Mouse (Mus musculus): ENCODE data around the gene Rab3a. TPM values are rescaled to one million over a fixed set of nuclear protein-coding genes. Genes with fewer than 3 reads are reported as not detected.

Rab3a gene
- total RNA-seq, 2 experiments from 2014 or later, result 824 to 964 TPM

Small RNAs within 50 kb of the gene (microRNA-seq; reads per million reads assigned to microRNA genes)
- 10.1 reads per million, percentile 29 among the genes with 10 or more reads in this experiment for gene Mir7240

Other genes with a start within 250 kb of the Rab3a start
- gene Rex1bd, start 247.9 kb upstream of the Rab3a start, total RNA-seq (2021), result 100 to 1,000 TPM; 106 to 108 TPM
- gene Uba52, start 243.9 kb upstream of the Rab3a start, total RNA-seq (2021), result 100 to 1,000 TPM; 828 to 997 TPM
- gene Fkbp8, start 227.0 kb upstream of the Rab3a start, total RNA-seq (2021), result 100 to 1,000 TPM; 403 to 432 TPM
- gene Kxd1, start 226.7 kb upstream of the Rab3a start, total RNA-seq (2021), result 10 to 100 TPM; 45.0 to 49.7 TPM
- 10 to 100 TPM; 19.1 to 20.7 TPM for gene Ell, start 215.2 kb upstream of the Rab3a start, total RNA-seq (2021)
- gene Isyna1, start 160.3 kb upstream of the Rab3a start, total RNA-seq (2021), result 10 to 100 TPM; 47.5 to 53.0 TPM
- 100 to 1,000 TPM; 257 to 265 TPM for gene Ssbp4, start 145.8 kb upstream of the Rab3a start, total RNA-seq (2021)
- 1 to 10 TPM in 1 of 2 experiments, under 1 TPM in 1; 0.44 to 1.2 TPM for gene Lrrc25, start 138.5 kb upstream of the Rab3a start, total RNA-seq (2021)
- gene Gdf15, start 122.2 kb upstream of the Rab3a start, total RNA-seq (2021), result not detected
- 10 to 100 TPM; 11.6 to 17.2 TPM for gene Pgpep1, start 94.3 kb upstream of the Rab3a start, total RNA-seq (2021)
- gene Lsm4, start 81.4 kb upstream of the Rab3a start, total RNA-seq (2021), result 10 to 100 TPM; 59.1 to 69.8 TPM
- gene Jund, start 55.7 kb upstream of the Rab3a start, total RNA-seq (2021), result 100 to 1,000 TPM; 219 to 272 TPM
- under 1 TPM; 0.10 to 0.34 TPM for gene Iqcn, start 51.2 kb upstream of the Rab3a start, total RNA-seq (2021)
- gene Gm3336, start 36.1 kb upstream of the Rab3a start, total RNA-seq (2021), result not detected
- gene Pde4c, start 31.0 kb upstream of the Rab3a start, total RNA-seq (2021), result 1 to 10 TPM in 1 of 2 experiments, under 1 TPM in 1; 0.89 to 2.0 TPM
- gene Mpv17l2, start 6.3 kb downstream of the Rab3a start, total RNA-seq (2021), result 10 to 100 TPM; 33.9 to 41.5 TPM
- gene Pik3r2, start 22.0 kb downstream of the Rab3a start, total RNA-seq (2021), result 100 to 1,000 TPM; 152 to 164 TPM
- 100 to 1,000 TPM; 312 to 338 TPM for gene Mast3, start 50.4 kb downstream of the Rab3a start, total RNA-seq (2021)
- gene Il12rb1, start 53.8 kb downstream of the Rab3a start, total RNA-seq (2021), result 1 to 10 TPM in 1 of 2 experiments, under 1 TPM in 1; 0.86 to 1.1 TPM
- gene Arrdc2, start 85.0 kb downstream of the Rab3a start, total RNA-seq (2021), result 10 to 100 TPM; 16.9 to 20.2 TPM
- 10 to 100 TPM; 18.3 to 27.0 TPM for gene Kcnn1, start 108.6 kb downstream of the Rab3a start, total RNA-seq (2021)
- 100 to 1,000 TPM in 1 of 2 experiments, 10 to 100 TPM in 1; 88.6 to 108 TPM for gene Ccdc124, start 119.3 kb downstream of the Rab3a start, total RNA-seq (2021)
- gene Slc5a5, start 138.1 kb downstream of the Rab3a start, total RNA-seq (2021), result 10 to 100 TPM in 1 of 2 experiments, 1 to 10 TPM in 1; 8.9 to 12.1 TPM
- 100 to 1,000 TPM; 558 to 677 TPM for gene Rpl18a, start 142.7 kb downstream of the Rab3a start, total RNA-seq (2021)
- 10 to 100 TPM; 78.7 to 82.1 TPM for gene Map1s, start 151.3 kb downstream of the Rab3a start, total RNA-seq (2021)